Mouse (Mus musculus) kidney, adult 2 months (tissue): ENCODE results near the gene Hat1.

Experiments
- CTCF ChIP-seq: fragments of 200-500 bp; conservative IDR thresholded peaks from 2 replicates; pipeline ENCODE4 v1.5.1; 2011; ENCODE audit warnings: low read depth, mild to moderate bottlenecking, control low read depth, low read length, moderate library complexity, mixed read lengths; ENCODE audit not compliant: insufficient read depth, insufficient read length
- POLR2A ChIP-seq: fragments of 200-500 bp; IDR thresholded peaks from one replicate; pipeline ENCODE4 v1.6.1; 2011; ENCODE audit warnings: low read depth, low read length, control low read depth

- no peak for TF ChIP-seq CTCF
- no peak for TF ChIP-seq POLR2A
These were observed 12.3 kb upstream of the Hat1 start for GRCm38 (mm10) chr2:71376433-71376906.
